Mouse (Mus musculus) adipose tissue, adult 10 weeks (tissue): Measurements from ENCODE around the gene Nmd3. TPM values are rescaled to one million over a fixed set of nuclear protein-coding genes. Genes with fewer than 3 reads are reported as not detected.

Experiments used
- polyA plus RNA-seq: library from polyadenylated mRNA; stranded (reverse); fragments of 350-450 nt; fragmentation: Illumina TruSeq; extraction: RNeasy Lipid Tissue Mini Kit (QIAGEN cat#74804); gene quantifications from one replicate; pipeline ENCODE4 v1.2.3, GENCODE M21; 2014; ENCODE audit warnings: low read depth, low replicate concordance

Gene Nmd3
- 34.6 TPM for polyA plus RNA-seq

DNA sequence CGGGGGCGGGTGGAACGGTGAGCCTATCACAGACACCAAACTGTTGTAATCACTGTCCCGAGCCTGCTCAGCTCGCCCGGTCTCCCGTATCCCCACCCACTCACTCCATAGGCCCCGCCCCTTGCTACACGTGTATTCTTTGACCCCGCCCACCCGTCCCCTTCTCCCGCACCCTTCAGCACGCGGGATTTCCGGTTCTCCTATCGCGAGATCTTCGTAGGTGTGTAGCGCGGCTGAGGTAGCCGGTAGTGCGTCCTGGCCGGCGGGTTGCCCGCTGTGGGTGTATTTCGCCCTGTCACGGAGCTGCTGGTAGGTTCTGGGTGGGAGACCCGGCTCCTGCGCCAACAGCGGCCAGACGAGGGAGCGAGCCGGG is at the start of gene Nmd3:
TSS of gene Nmd3 (plus strand) at position 172 of the 373 bp plus-strand sequence.

Other genes starting within 250 kb of the Nmd3 start
- gene B3galnt1, start 123.0 kb upstream of the Nmd3 start, polyA plus RNA-seq: 12.2 TPM
- gene Sptssb, start 138.0 kb downstream of the Nmd3 start, polyA plus RNA-seq: 0.22 TPM